Mouse (Mus musculus): ENCODE data around the gene Borcs5. TPM values are rescaled to one million over a fixed set of nuclear protein-coding genes. Genes with fewer than 3 reads are reported as not detected.

Borcs5 gene
- polyA plus RNA-seq, 1 experiment from 2014 or later: 47.5 TPM

GRCm38 (mm10) chr6:134703053-134703690, 63.9 kb downstream of the Borcs5 start:
- Histone ChIP-seq H3K27ac (replicated peaks) (no peak overlapping the region), H3K9ac (no peak overlapping the region), H3K4me2 (no peak overlapping the region), H3K4me1 (replicated peaks) (peaks cover 4% of the 10 kb centered on the region; the same call in 1 of the 2 replicates), H3K9me3 (no peaks in the 10 kb centered on the region), H3K27me3 (no peaks in the 10 kb centered on the region), H3K4me3 (no peak overlapping the region), H3K36me3 (peaks cover 9% of the 10 kb centered on the region; the same call in 1 of the 2 replicates)
- ATAC-seq (ENCODE audit: low read depth): no peak
- WGBS: 88% methylated on average over 4 of the region's 4 CpGs

- Histone ChIP-seq H3K4me1 (replicated peaks) (no peaks in the 10 kb centered on the region), H3K9me3 (no peaks in the 10 kb centered on the region), H3K36me3 (peaks cover 10% of the 10 kb centered on the region), H3K27ac (replicated peaks) (no peak overlapping the region), H3K27me3 (no peaks in the 10 kb centered on the region), H3K4me2 (no peak overlapping the region), H3K4me3 (no peak overlapping the region), H3K9ac (no peak overlapping the region)
- no peak for ATAC-seq (ENCODE audit: low read depth)
- 85% methylated on average over 4 of the region's 4 CpGs for WGBS
Observed at GRCm38 (mm10) chr6:134706467-134706866, 67.2 kb downstream of the Borcs5 start.

GRCm38 (mm10) chr6:134710020-134710419, 70.7 kb downstream of the Borcs5 start:
- H3K4me1 ChIP-seq (replicated peaks): 0 out of 2 replicates have a peak, but pooled peaks cover 4% of the 10 kb centered on the region
- peaks cover 13% of the 10 kb centered on the region for H3K36me3 ChIP-seq
- no peaks in the 10 kb centered on the region for H3K27me3 ChIP-seq
- no peak overlapping the region for H3K4me3 ChIP-seq
- H3K27ac ChIP-seq (replicated peaks): no peak overlapping the region
- no peaks in the 10 kb centered on the region for H3K9me3 ChIP-seq
- ATAC-seq (ENCODE audit: low read depth): no peak
- WGBS: 87% methylated on average over 15 of the region's 15 CpGs
- H3K4me2 ChIP-seq: no peak overlapping the region
- no peak overlapping the region for H3K9ac ChIP-seq

GRCm38 (mm10) chr6:134713321-134713720, 74.0 kb downstream of the Borcs5 start:
- no peak overlapping the region for H3K4me3 ChIP-seq
- no peak overlapping the region for H3K27ac ChIP-seq (replicated peaks)
- no peaks in the 10 kb centered on the region for H3K27me3 ChIP-seq
- no peak overlapping the region for H3K9ac ChIP-seq
- no peak for ATAC-seq (ENCODE audit: low read depth)
- 36% methylated on average over 3 of the region's 3 CpGs for WGBS
- H3K4me2 ChIP-seq: no peak overlapping the region
- H3K4me1 ChIP-seq (replicated peaks): 0 out of 2 replicates have a peak, but pooled peaks cover 4% of the 10 kb centered on the region
- H3K36me3 ChIP-seq: peaks cover 27% of the 10 kb centered on the region
- no peaks in the 10 kb centered on the region for H3K9me3 ChIP-seq

GRCm38 (mm10) chr6:134713897-134714296, 74.6 kb downstream of the Borcs5 start:
- Histone ChIP-seq H3K4me2 (no peak overlapping the region), H3K9ac (no peak overlapping the region), H3K4me3 (no peak overlapping the region), H3K9me3 (no peaks in the 10 kb centered on the region), H3K27ac (replicated peaks) (no peak overlapping the region), H3K27me3 (no peaks in the 10 kb centered on the region), H3K36me3 (peaks cover 31% of the 10 kb centered on the region), H3K4me1 (replicated peaks) (0 out of 2 replicates have a peak, but pooled peaks cover 4% of the 10 kb centered on the region)
- ATAC-seq (ENCODE audit: low read depth): no peak
- WGBS: 18% methylated on average over 1 of the region's 1 CpGs

DNA sequence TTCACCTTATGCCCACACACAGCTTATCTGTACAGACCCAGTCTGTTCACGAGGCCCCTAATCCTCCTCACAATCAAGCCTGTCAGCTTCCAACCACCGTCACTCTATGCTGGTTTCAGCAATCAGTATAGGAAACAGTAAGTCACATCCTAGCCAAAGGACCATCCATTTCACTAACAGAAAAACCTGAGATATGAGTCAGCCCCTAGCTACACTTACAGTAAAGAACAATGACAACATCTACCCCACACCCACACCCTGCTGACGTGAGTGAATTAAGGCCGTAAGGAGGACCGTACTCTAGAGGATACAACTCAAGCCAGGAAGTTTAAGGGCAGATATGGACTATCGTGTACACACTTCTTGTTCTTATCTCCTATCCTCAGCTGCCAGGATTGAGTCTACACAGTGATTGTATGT, 76.9 kb downstream of the Borcs5 start:
- WGBS: 90% methylated on average over 6 of the region's 6 CpGs
- Histone ChIP-seq H3K4me3 (no peak overlapping the region), H3K27me3 (no peaks in the 10 kb centered on the region), H3K27ac (replicated peaks) (no peak overlapping the region), H3K4me1 (replicated peaks) (0 out of 2 replicates have a peak, but pooled peaks cover 4% of the 10 kb centered on the region), H3K4me2 (no peak overlapping the region), H3K36me3 (peaks cover 27% of the 10 kb centered on the region), H3K9me3 (no peaks in the 10 kb centered on the region), H3K9ac (no peak overlapping the region)
- no peak for ATAC-seq (ENCODE audit: low read depth)

- Histone ChIP-seq H3K27me3 (no peaks in the 10 kb centered on the region), H3K4me3 (no peak overlapping the region), H3K27ac (replicated peaks) (no peak overlapping the region), H3K9me3 (no peaks in the 10 kb centered on the region), H3K36me3 (peaks cover 23% of the 10 kb centered on the region), H3K9ac (no peak overlapping the region), H3K4me1 (replicated peaks) (0 out of 2 replicates have a peak, but pooled peaks cover 4% of the 10 kb centered on the region), H3K4me2 (no peak overlapping the region)
- no peak for ATAC-seq (ENCODE audit: low read depth)
- WGBS: 95% methylated on average over 20 of the region's 20 CpGs
Observed at GRCm38 (mm10) chr6:134717886-134718667, 78.8 kb downstream of the Borcs5 start.

DNA sequence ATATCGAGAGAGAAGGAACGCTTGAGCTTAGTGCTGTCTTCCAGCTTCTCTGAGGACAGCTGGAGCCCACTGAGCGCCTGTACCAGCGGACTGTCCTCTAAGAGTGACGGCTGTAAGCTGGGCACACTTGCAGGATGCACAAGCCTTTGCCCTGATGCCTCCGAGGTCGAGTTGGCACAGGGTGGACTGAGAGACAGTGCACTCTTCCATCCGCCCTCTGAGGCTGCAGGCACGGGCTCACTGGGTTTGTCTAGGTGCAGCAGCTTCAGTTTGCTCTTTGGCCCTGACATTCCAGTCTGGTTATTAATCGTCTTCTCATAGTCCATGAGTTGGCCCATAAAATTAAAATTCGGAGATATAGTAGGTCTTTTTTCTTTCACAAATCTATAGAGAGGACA, 79.4 kb downstream of the Borcs5 start:
- H3K4me1 ChIP-seq (replicated peaks): no peaks in the 10 kb centered on the region

GRCm38 (mm10) chr6:134719156-134719555, 79.8 kb downstream of the Borcs5 start:
- 91% methylated on average over 5 of the region's 5 CpGs for WGBS
- no peaks in the 10 kb centered on the region for H3K27me3 ChIP-seq
- H3K27ac ChIP-seq (replicated peaks): no peak overlapping the region
- H3K4me3 ChIP-seq: no peak overlapping the region
- H3K9ac ChIP-seq: no peak overlapping the region
- H3K4me1 ChIP-seq (replicated peaks): no peaks in the 10 kb centered on the region
- ATAC-seq (ENCODE audit: low read depth): no peak
- H3K36me3 ChIP-seq: peaks cover 23% of the 10 kb centered on the region
- no peaks in the 10 kb centered on the region for H3K9me3 ChIP-seq
- H3K4me2 ChIP-seq: no peak overlapping the region

More for the DNA sequence above, 79.4 kb downstream of the Borcs5 start:
- Histone ChIP-seq H3K27me3 (no peaks in the 10 kb centered on the region), H3K4me3 (no peak overlapping the region), H3K36me3 (peaks cover 23% of the 10 kb centered on the region), H3K27ac (replicated peaks) (no peak overlapping the region), H3K4me2 (no peak overlapping the region), H3K9me3 (no peaks in the 10 kb centered on the region), H3K9ac (no peak overlapping the region)
- WGBS: 93% methylated on average over 11 of the region's 11 CpGs
- no peak for ATAC-seq (ENCODE audit: low read depth)

DNA sequence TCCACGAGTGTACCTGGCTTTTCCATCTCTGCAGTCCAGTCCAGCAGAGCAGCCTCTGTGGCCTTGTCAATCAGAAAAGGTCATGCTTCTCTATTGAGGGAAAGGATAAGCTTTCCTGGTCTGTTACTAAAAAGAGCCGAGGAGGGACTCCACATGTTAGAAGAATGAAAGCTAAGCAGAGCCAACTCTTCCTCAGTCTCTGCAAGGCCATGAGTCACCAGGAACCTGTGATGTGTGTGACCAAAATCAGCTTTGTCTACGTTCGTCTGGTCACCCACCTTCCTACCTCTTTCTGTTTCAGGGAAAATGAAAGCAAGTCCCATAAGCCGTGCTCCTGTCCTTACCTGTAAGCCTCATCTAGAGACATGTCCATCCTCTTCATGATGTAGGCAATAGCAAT, 80.8 kb downstream of the Borcs5 start:
- Histone ChIP-seq H3K4me3 (no peak overlapping the region), H3K27me3 (no peaks in the 10 kb centered on the region), H3K36me3 (peaks cover 26% of the 10 kb centered on the region), H3K27ac (replicated peaks) (no peak overlapping the region), H3K4me2 (no peak overlapping the region), H3K9ac (no peak overlapping the region), H3K9me3 (no peaks in the 10 kb centered on the region), H3K4me1 (replicated peaks) (no peaks in the 10 kb centered on the region)
- 93% methylated on average over 5 of the region's 5 CpGs for WGBS
- ATAC-seq (ENCODE audit: low read depth): no peak

- H3K27ac ChIP-seq (replicated peaks): no peak overlapping the region
- WGBS: 89% methylated on average over 6 of the region's 6 CpGs
- no peaks in the 10 kb centered on the region for H3K4me1 ChIP-seq (replicated peaks)
- peak; percentile 74 for ATAC-seq (ENCODE audit: low read depth)
- peaks cover 26% of the 10 kb centered on the region for H3K36me3 ChIP-seq
- H3K9ac ChIP-seq: no peak overlapping the region
- no peaks in the 10 kb centered on the region for H3K27me3 ChIP-seq
- H3K4me2 ChIP-seq: no peak overlapping the region
- no peaks in the 10 kb centered on the region for H3K9me3 ChIP-seq
- no peak overlapping the region for H3K4me3 ChIP-seq
Observed at GRCm38 (mm10) chr6:134721729-134722269, 82.5 kb downstream of the Borcs5 start.

DNA sequence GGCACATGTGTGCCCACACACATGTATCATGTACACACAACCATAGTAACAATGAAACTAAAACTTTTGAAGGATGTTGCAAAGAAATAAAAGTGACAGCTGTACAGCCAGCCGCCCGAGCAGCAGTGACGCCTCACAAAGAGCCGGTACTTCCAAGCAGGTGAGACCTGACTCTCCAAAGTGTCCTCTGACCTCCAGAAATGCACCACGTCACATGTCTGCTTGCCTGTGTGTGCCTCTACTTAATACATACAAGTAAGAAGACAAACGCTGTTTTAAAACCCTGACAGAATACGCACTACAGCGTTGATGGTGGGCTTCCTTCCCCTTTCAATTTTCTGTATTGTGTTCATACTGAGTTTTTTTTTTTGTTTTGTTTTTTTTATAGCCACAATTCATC, 83.6 kb downstream of the Borcs5 start:
- no peak overlapping the region for H3K9ac ChIP-seq
- WGBS: 93% methylated on average over 8 of the region's 8 CpGs
- H3K9me3 ChIP-seq: no peaks in the 10 kb centered on the region
- no peak for ATAC-seq (ENCODE audit: low read depth)
- H3K4me3 ChIP-seq: no peak overlapping the region
- H3K27me3 ChIP-seq: no peaks in the 10 kb centered on the region
- H3K27ac ChIP-seq (replicated peaks): no peak overlapping the region
- no peak overlapping the region for H3K4me2 ChIP-seq
- H3K4me1 ChIP-seq (replicated peaks): no peaks in the 10 kb centered on the region
- peaks cover 17% of the 10 kb centered on the region; the same call in 1 of the 2 replicates for H3K36me3 ChIP-seq
